Mouse (Mus musculus): ENCODE data around the gene Aff4. TPM values are rescaled to one million over a fixed set of nuclear protein-coding genes. Genes with fewer than 3 reads are reported as not detected.

Aff4 gene
- total and polyA plus RNA-seq, 3 experiments, result 19.8 to 50.6 (median 22.1) TPM

- H3K79me2 ChIP-seq (replicated peaks; ENCODE audit: control insufficient read depth, extremely low read depth, insufficient read depth, poor library complexity, severe bottlenecking), result peaks cover 21% of the 10 kb centered on the region
- dilution Hi-C loops (cut with MboI; ENCODE audit: extremely low pct_ligation_motif_present, extremely low pct_unique_long_range_greater_than_20kb, low sequenced_read_pairs), result no loop called here
- TF ChIP-seq ELF1 (IDR thresholded peaks at IDR 0.05; ENCODE audit: low read depth, low read length) (no peak), JUN (IDR thresholded peaks at IDR 0.05; ENCODE audit: insufficient read depth, low read depth, low read length) (no peak), MAZ (IDR thresholded peaks at IDR 0.05; ENCODE audit: low read depth, low read length) (peak; percentile 69; the same call in 1 of the 2 replicates), JUND (conservative IDR thresholded peaks at IDR 0.05; ENCODE audit: low read depth, low read length) (no peak), BHLHE40 (IDR thresholded peaks at IDR 0.05; ENCODE audit: low read depth, low read length) (peak; percentile 22; the same call in 1 of the 2 replicates), RCOR1 (conservative IDR thresholded peaks at IDR 0.05; ENCODE audit: low read depth, low read length) (no peak), MXI1 (IDR thresholded peaks at IDR 0.05; ENCODE audit: low read depth, low read length) (peak; percentile 94), PAX5 (IDR thresholded peaks at IDR 0.05; ENCODE audit: low read length) (no peak), CHD1 (IDR thresholded peaks at IDR 0.05; ENCODE audit: low read depth, low read length) (no peak), USF2 (conservative IDR thresholded peaks at IDR 0.05; ENCODE audit: low read depth, low read length) (no peak), ETS1 (conservative IDR thresholded peaks at IDR 0.05; ENCODE audit: low read depth, low read length) (no peak), POLR2A (IDR thresholded peaks at IDR 0.05; ENCODE audit: low read depth, low read length) (peak; percentile 99), SIN3A (IDR thresholded peaks at IDR 0.05; ENCODE audit: low read length) (peak; percentile 93), ZMIZ1 (IDR thresholded peaks at IDR 0.05; ENCODE audit: low read depth, low read length) (peak; percentile 94), TCF12 (IDR thresholded peaks at IDR 0.05; ENCODE audit: low read depth, low read length) (peak; percentile 97), TBP (conservative IDR thresholded peaks at IDR 0.05; ENCODE audit: low read depth, low read length) (peak; percentile 89), KAT2A (IDR thresholded peaks at IDR 0.05; ENCODE audit: insufficient replicate concordance, low read length) (0 out of 2 replicates have a peak, but pooled peaks have one; percentile 54), GABPA (IDR thresholded peaks at IDR 0.05; ENCODE audit: insufficient replicate concordance, low read depth, low read length) (no peak), HCFC1 (IDR thresholded peaks at IDR 0.05; ENCODE audit: low read depth, low read length) (peak; percentile 82), MAX (IDR thresholded peaks at IDR 0.05; ENCODE audit: low read length) (peak; percentile 77), POLR2AphosphoS2 (IDR thresholded peaks at IDR 0.05; ENCODE audit: low read depth, low read length) (peak; percentile 95), NELFE (IDR thresholded peaks at IDR 0.05; ENCODE audit: low read depth, low read length) (peak; percentile 98), MYC (IDR thresholded peaks at IDR 0.05; ENCODE audit: low read depth, low read length) (peak; percentile 84), NRF1 (IDR thresholded peaks at IDR 0.05; ENCODE audit: low read depth, low read length) (peak; percentile 57; the same call in 1 of the 2 replicates)
- H3K9ac ChIP-seq (ENCODE audit: insufficient read depth, low read depth), result peak within 1 kb of the TSS; percentile 99
- peak within 1 kb of the TSS; percentile 79 to 99 (median 82) for H3K4me3 ChIP-seq (replicated peaks in 1 of 3; ENCODE audit: low read depth in 2 of 3, low read length in 2 of 3, poor library complexity in 1 of 3)
- in situ Hi-C loops (cut with MboI; ENCODE audit: low pct_ligation_motif_present, low pct_unique_long_range_greater_than_20kb, low sequenced_read_pairs), result no loop called here
- H3K4me1 ChIP-seq (ENCODE audit: control insufficient read depth in 1 of 2, insufficient read depth in 2 of 2), result peaks cover 5 to 17% of the 10 kb centered on the region in 2 experiments; a peak in 3 of 4 replicates
- H3K27ac ChIP-seq (ENCODE audit: insufficient read depth, low read depth), result no peak within 1 kb of the TSS
- H3K9me3 ChIP-seq (replicated peaks; ENCODE audit: low read length), result no peaks in the 10 kb centered on the region
- peaks cover 21 to 34% of the 10 kb centered on the region in 2 experiments for H3K36me3 ChIP-seq (replicated peaks in 1 of 2; ENCODE audit: control insufficient read depth in 1 of 2, insufficient read depth in 1 of 2, low read length in 1 of 2)
- DNase-seq (ENCODE audit: extremely low read depth), result peak; percentile 97
- no peaks in the 10 kb centered on the region for H3K27me3 ChIP-seq (replicated peaks)
- H3K4me2 ChIP-seq (ENCODE audit: insufficient read depth, low read depth, poor library complexity, severe bottlenecking), result peak within 1 kb of the TSS; percentile 54
Measured at GRCm38 (mm10) chr11:53324512-53324968, 26.1 kb upstream of the Aff4 start, which contains the start of gene Zcchc10. Zcchc10 (plus strand) TSS chr11:53324679.
